Mouse (Mus musculus): Measurements from ENCODE around the gene Zcchc9.

- TF ChIP-seq CTCF (IDR thresholded peaks at IDR 0.05; ENCODE audit: extremely low read depth, insufficient read depth, insufficient read length, insufficient replicate concordance) (no peak), POLR2A (IDR thresholded peaks at IDR 0.05; ENCODE audit: low read depth, low read length) (no peak)
These were observed 17.5 kb upstream of the Zcchc9 start for GRCm38 (mm10) chr13:91824845-91825550.

All from spleen, adult 2 months (tissue).